8 mouse cellular contexts compared by ENCODE assay signal in genomic region chr7:105736911-105737521, GRCm38 (mm10). TPM values are rescaled to one million over a fixed set of nuclear protein-coding genes. Genes with fewer than 3 reads are reported as not detected.
A peak's percentile ranks its signal among the peaks of the same experiment; 100 is the strongest.
DNase-seq lines count a peak whose midpoint lies in the region; ATAC-seq lines count a peak whose summit lies in the region.

Rrp8 (minus strand) TSS chr7:105737385.

- H3K9ac ChIP-seq in forebrain, embryonic 14.5 days (ENCODE audit: low read length): peak within 1 kb of the TSS; percentile 90
- peak within 1 kb of the TSS; percentile 90 for H3K9ac ChIP-seq in hindbrain, embryonic 11.5 days (ENCODE audit: low read depth, low read length)

- H3K27me3 ChIP-seq in forebrain, embryonic 14.5 days (replicated peaks; ENCODE audit: control insufficient read depth, insufficient read depth, low read length): no peaks in the 10 kb centered on the region
- H3K27me3 ChIP-seq in hindbrain, embryonic 11.5 days (ENCODE audit: control insufficient read depth, insufficient read depth, low read length): no peaks in the 10 kb centered on the region

- H3K4me1 ChIP-seq in forebrain, embryonic 14.5 days (ENCODE audit: control insufficient read depth, insufficient read depth, low read length): peaks cover 3% of the 10 kb centered on the region; the same call in 1 of the 2 replicates
- H3K4me1 ChIP-seq in hindbrain, embryonic 11.5 days (replicated peaks; ENCODE audit: control insufficient read depth, insufficient read depth, low read length): peaks cover 4% of the 10 kb centered on the region; the same call in 1 of the 2 replicates

- H3K4me2 ChIP-seq in forebrain, embryonic 14.5 days (ENCODE audit: low read length): peak within 1 kb of the TSS; percentile 76
- H3K4me2 ChIP-seq in hindbrain, embryonic 11.5 days (replicated peaks; ENCODE audit: low read depth, low read length): peak within 1 kb of the TSS; percentile 61

- under 1% methylated on average over 30 of the region's 30 CpGs for WGBS in forebrain, embryonic 14.5 days
- WGBS in hindbrain, embryonic 11.5 days: under 1% methylated on average over 30 of the region's 30 CpGs
- WGBS in macrophage (ENCODE audit: missing documents): 1% methylated on average over 30 of the region's 30 CpGs

- peak within 1 kb of the TSS; percentile 66; the same call in 1 of the 2 replicates for H3K27ac ChIP-seq in forebrain, embryonic 14.5 days (ENCODE audit: low read depth, low read length)
- peak within 1 kb of the TSS; percentile 66 for H3K27ac ChIP-seq in hindbrain, embryonic 11.5 days (ENCODE audit: low read depth, low read length)
- peak within 1 kb of the TSS; percentile 90 for H3K27ac ChIP-seq in macrophage

- peak; percentile 36 for DNase-seq in embryo, embryonic 10 days (ENCODE audit: low spot score)
- DNase-seq in embryo, embryonic 10.5 days (ENCODE audit: low spot score): no peak
- DNase-seq in adrenal gland, postnatal 10 days: peak; percentile 56
- DNase-seq in forebrain, embryonic 14.5 days (ENCODE audit: low spot score): no peak
- DNase-seq in hindbrain, embryonic 11.5 days (ENCODE audit: low spot score): no peak
- peak; percentile 17 to 34 for DNase-seq in left cerebral cortex, adult 8-10 months (ENCODE audit: low spot score in 2 of 2)
- DNase-seq in spleen, postnatal 4 days (ENCODE audit: low spot score in 2 of 2): peak; percentile 55 to 81

- H3K9me3 ChIP-seq in forebrain, embryonic 14.5 days (replicated peaks; ENCODE audit: control insufficient read depth, low read length): no peaks in the 10 kb centered on the region
- H3K9me3 ChIP-seq in hindbrain, embryonic 11.5 days (ENCODE audit: control insufficient read depth, low read length): no peaks in the 10 kb centered on the region

- H3K4me3 ChIP-seq in forebrain, embryonic 14.5 days (ENCODE audit: low read depth, low read length): peak within 1 kb of the TSS; percentile 87
- H3K4me3 ChIP-seq in hindbrain, embryonic 11.5 days (ENCODE audit: low read depth, low read length): peak within 1 kb of the TSS; percentile 73
- H3K4me3 ChIP-seq in macrophage (ENCODE audit: inconsistent target): peak within 1 kb of the TSS; percentile 99

- ATAC-seq in forebrain, embryonic 14.5 days: no peak; the same call in 1 of the 2 replicates
- no peak for ATAC-seq in hindbrain, embryonic 11.5 days (ENCODE audit: low FRiP score)

- H3K79me2 ChIP-seq in macrophage (ENCODE audit: inconsistent target): peaks cover 59% of the 10 kb centered on the region

- H3K36me3 ChIP-seq in forebrain, embryonic 14.5 days (ENCODE audit: control insufficient read depth, insufficient read depth, low read length): peaks cover 46% of the 10 kb centered on the region
- peaks cover 2% of the 10 kb centered on the region; the same call in 1 of the 2 replicates for H3K36me3 ChIP-seq in hindbrain, embryonic 11.5 days (ENCODE audit: control insufficient read depth, insufficient read depth, low read length)
- peaks cover 42% of the 10 kb centered on the region for H3K36me3 ChIP-seq in macrophage (ENCODE audit: inconsistent target)

RNA-seq across cellular contexts. Expression of gene Rrp8, which starts in this region (rescaled TPM):
- total RNA-seq in adrenal gland, postnatal 10 days (2021): 10 to 100 TPM; 15.3 to 17.6 TPM
- 19.3 and 20.3 TPM in 2 replicates for polyA plus RNA-seq in forebrain, embryonic 14.5 days (2014; fragmentation: Nextera tagmentation; extraction: Ambion mirVana)
- polyA plus RNA-seq in hindbrain, embryonic 11.5 days (2014; fragmentation: Nextera tagmentation; extraction: Ambion mirVana): 33.1 and 44.1 TPM in 2 replicates
- 10 to 100 TPM; 12.5 to 15.5 (median 13.8) TPM for total RNA-seq in left cerebral cortex, adult 8-10 months (2022)
- total RNA-seq in macrophage (2018; cell fraction: chromatin; rRNA removed): 10 to 100 TPM in 21 of 26 experiments, 1 to 10 TPM in 5; 3.9 to 30.1 (median 17.4) TPM
- 10 to 100 TPM in 17 of 26 experiments, 1 to 10 TPM in 9; 7.1 to 17.9 (median 12.1) TPM for total RNA-seq in macrophage (2018; cell fraction: cytosol; rRNA removed)
- total RNA-seq in macrophage (2018; cell fraction: nucleus; rRNA removed): 10 to 100 TPM in 12 of 26 experiments, 1 to 10 TPM in 14; 3.1 to 24.4 (median 9.5) TPM
- 12.9 to 21.2 TPM (median 19.6 TPM) in 3 replicates for polyA plus RNA-seq in macrophage (2018)

Comparison
In these comparisons a context has a peak if more than half of its experiments do, and no peak if none do; other contexts are left out.
1. DNase-seq: peak in embryo, embryonic 10 days (single experiment), adrenal gland, postnatal 10 days (single experiment), left cerebral cortex, adult 8-10 months (2 of 2) and spleen, postnatal 4 days (2 of 2); none in embryo, embryonic 10.5 days (single experiment), forebrain, embryonic 14.5 days (single experiment) and hindbrain, embryonic 11.5 days (single experiment).
2. Peak in every context shown above with its lines, with median percentiles within 50 percentile points of each other: H3K27ac ChIP-seq and H3K4me3 ChIP-seq.